Mouse (Mus musculus): ENCODE results near the gene 1810013L24Rik.
"Not testable (repeated sequence)": the region's sequence is repeated elsewhere in the genome, so short reads cannot be mapped to it uniquely, and the experiment has no call there.

1810013L24Rik gene

DNA sequence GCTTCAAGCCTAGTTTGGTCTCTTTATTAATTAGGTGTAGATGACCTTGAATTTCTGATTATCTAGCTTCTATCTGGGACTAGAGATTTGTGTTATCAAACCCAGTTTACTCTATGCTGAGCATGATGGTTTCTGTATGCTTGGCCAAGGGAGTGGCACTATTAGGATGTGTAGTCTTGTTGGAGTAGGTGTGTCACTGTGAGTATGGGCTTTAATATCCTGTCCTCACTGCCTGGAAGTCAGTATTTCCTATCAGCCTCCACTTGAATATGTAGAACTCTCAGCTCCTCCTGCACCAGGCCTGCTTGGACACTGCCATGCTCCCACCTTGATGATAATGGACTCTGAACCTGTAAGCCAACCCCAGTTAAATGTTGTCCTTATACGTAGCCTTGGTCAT, 7.0 kb downstream of the 1810013L24Rik start:
- DNase-seq (ENCODE audit: low read depth, low spot score), result no peak

DNA sequence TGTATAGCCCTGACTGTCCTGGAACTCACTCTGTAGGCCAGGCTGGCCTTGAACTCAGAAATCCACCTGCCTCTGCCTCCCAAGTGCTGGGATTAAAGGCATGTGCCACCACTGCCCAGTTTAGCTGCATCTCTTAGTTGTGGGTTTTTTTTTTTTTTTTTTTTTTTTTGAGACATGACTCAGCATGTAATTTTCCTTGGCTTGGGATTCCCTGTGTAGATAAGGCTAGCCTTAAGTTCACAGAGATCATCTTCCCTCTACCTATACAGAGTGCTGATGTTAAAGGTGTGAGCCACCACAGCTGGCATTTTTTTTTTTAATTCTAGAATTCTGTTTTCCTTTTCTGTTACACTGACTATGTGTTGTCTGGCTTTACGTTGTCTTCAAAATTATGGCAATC, 7.7 kb downstream of the 1810013L24Rik start:
- DNase-seq (ENCODE audit: low read depth, low spot score), result no peak

DNA sequence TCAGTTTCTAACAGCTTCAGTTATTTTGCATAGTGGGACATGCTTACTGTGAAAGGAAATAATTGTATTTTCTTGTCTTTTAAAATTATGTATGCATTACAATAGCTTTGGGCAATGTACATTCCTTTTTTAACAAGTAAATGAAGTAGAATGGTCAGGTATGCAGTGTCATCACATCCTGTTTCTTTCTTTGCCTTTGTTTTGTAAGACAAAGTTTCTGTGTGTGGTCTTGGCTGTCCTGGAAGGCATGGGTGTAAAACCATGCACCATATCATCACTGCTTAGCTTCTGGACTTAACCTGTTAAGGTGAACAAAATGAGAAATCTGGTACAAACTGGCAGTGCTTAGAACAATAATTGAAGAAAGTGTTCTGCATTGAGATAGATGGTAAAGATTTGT, 9.0 kb downstream of the 1810013L24Rik start:
- no peak for DNase-seq (ENCODE audit: low read depth, low spot score)

DNA sequence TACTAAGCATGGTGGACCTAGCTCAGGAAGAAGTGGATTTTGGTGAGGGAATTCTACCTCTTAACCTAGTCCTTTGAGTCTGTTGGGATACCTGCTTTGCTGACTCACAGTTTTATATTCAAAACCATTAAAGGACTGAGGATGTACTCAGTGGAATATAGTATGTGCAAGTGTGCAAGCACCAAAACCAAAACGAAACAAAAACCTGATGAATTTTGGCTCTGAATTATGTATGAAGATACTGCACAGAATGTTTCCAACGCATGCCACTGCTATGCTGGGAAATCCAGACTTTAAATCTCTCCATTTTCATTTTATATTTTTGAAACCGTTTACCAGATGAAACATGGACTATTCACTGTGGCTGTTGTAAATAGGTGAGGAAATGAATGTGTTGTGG, 10.7 kb downstream of the 1810013L24Rik start:
- no peak for DNase-seq (ENCODE audit: low read depth, low spot score)

DNA sequence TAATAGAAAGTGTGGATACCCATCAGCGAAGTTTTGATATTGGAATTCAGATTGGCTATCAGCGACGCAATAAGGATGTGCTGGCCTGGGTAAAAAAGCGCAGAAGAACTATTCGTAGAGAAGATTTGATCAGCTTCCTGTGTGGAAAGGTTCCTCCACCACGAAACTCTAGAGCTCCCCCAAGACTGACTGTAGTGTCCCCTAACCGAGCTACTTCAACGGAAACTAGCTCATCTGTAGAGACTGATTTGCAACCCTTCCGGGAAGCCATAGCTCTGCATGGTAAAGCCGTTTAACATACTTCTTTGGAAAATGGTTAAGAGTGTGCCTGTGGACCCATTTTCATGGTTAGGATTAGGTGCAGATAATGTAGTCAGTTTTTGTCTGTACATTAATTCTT, 13.1 kb downstream of the 1810013L24Rik start:
- no peak for DNase-seq (ENCODE audit: low read depth, low spot score)

DNA sequence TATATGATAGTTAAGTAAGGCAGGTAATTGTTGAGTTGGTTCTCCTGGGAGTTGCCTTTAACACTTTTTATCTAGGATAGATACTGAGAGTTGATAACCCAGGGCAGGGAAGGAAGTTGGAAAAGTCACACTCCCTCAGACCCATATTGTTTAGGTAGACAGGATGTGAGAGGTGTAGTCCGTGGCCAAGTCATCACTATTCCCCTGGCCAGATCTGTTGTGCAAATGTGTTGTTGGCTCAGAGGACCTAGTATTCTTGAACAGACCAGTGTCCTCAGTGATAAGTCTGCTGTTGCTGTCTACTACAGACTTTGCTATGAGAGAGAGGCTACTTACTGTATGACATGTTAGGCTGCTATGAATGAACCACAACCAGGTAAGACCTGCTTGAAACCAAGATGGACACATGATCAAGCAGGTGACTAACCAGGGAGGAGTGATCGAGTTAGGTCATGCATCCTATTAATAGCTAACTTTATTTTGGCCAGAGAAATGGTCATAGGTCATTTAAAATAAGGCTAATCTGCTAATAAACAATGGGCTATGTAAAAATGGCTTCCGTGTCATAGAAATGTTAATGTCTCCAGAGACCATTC, 13.8 kb downstream of the 1810013L24Rik start:
- no peak for DNase-seq (ENCODE audit: low read depth, low spot score)

DNA sequence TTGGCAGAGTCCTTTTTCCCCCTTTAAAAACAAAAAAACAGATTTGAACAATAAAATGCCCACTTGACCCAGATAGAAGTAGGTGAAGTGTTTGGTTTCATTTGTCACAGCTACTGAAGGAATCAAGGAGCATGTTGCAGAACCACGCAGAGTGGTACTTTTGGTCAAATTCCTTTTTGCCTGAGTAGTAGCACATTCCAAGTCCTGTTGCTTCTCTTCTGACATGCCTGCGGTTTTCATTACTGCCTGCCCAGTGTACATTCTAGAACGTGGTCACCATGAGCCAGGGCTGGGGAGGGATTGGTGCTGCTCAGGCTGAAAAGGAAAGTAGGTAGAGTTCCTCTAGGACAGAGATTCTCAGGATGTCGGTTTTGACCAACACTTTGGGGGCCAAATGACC, 16.1 kb downstream of the 1810013L24Rik start:
- no peak for DNase-seq (ENCODE audit: low read depth, low spot score)

DNA sequence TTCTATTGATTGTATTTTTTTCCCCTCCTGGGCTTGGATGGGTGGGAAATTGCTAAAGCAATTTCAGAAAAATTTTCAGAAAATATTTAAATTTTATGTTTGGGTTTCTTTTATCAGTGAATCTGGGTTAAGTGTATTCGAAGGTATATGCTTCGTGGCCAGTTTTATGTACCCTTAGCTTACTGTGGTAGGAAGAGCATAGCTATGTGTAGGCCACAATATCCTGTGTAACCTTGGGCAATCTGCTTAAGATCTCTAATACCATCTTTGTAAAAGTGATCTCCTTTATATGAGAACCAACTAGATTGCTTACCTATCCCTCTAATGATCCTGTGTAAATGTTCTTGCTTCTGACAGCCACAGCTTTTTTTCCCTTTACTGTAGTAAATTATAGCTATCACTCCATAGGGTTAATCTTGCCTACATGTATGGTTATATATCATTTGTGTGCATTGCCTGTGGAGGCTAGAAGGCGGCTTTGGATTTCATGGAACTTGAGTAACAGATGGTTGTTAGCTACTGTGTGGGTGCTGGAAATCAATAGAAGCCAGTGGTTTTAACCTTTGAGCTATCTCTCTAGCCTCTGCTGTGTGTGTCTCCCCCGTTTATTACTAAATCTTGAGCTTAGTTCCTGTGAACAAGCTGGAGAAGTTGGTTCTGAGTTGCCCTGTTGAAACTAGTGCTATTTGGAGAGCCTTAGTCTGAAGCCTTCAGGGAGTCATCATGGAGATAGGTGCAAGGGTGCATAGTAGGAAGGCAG, 18.6 kb downstream of the 1810013L24Rik start:
- DNase-seq (ENCODE audit: low read depth, low spot score), result no peak

DNA sequence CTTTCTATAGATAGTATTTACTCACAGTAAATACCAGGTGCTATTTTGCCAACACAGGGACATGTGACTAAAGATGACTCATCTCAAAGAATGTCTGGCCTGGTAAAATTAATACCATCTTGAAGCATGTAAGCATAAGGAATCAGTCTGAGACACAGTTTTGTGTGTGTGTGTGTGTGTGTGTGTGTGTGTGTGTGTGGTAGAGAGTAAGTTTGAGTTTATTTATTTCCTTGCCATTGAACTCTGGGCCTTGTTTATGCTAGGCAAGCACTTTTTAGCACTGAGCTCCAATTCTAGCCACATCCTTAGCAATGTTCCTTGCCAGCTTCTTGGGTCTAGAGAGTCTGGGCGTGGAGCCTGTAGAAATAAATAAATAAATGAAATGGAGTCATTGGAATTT, 20.0 kb downstream of the 1810013L24Rik start:
- no peak for DNase-seq (ENCODE audit: low read depth, low spot score)

DNA sequence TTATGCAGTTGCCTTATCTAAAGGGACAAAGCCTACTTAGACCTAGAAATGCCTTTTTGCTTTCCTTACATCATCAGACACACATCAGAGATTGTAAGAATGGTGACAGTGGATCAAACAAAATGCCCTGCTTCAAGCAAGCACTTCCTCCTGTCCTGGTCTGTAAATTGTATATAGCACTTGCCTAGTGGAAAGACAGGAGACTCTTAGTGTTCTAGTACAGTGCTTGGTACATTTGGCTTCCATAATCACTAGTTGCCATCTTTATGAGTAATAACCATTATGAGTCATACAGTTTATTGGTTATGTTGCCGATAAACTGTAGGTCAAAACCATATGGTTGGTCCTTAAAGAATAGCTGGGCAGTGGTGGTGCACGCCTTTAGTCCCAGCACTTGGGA, 25.2 kb downstream of the 1810013L24Rik start:
- no peak for DNase-seq (ENCODE audit: low read depth, low spot score)

DNA sequence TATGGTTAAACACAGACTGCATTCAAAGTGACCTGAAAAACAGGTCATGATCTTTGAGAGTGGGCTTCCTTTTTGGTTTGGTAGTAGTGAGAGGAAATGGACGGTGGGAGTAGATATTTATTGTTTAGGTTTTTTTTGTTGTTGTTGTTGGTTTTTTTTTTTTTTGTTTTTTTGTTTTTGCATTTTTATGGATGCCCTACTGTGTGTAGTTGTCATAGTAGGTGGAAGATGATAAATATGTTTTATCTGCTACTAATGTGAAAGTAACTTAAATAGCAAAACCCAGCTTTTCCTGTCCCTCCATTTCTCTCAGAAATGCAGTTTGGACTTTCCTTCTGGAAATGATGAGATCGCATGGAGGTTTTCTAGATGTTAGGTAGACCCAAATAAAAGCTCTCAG, 26.9 kb downstream of the 1810013L24Rik start:
- DNase-seq (ENCODE audit: low read depth, low spot score), result no peak

DNA sequence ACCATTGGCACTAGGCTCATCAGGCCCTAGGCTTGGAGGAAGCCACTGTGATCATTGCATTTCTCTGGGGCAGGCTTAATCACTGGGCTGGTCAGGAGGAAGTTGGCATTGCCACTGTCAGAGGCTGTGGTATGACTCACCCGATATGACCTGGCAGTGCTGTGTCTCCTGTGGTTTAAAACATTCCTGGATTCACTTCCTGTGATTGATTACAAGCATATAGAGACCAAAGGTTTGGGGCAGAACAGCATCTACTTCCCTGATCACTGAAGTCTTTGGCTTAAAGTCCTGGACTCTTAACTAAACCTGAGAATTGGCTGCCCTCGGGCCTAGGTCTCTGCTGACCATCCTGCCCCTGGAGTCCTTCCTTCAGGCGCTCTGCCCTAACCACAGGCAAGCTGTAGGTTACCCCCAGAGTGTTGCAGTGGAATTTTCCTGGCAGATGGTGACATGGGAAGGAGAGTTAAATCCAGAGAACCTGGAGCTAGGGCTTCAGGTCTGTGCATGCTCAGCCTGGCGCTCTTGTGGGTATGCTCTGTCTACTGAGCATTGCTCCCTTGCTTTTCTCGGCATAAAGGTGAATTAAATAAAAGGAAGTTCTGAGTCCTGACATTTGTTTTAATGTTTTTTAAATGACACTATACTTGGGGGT, 32.6 kb downstream of the 1810013L24Rik start:
- DNase-seq (ENCODE audit: low read depth, low spot score), result no peak

DNA sequence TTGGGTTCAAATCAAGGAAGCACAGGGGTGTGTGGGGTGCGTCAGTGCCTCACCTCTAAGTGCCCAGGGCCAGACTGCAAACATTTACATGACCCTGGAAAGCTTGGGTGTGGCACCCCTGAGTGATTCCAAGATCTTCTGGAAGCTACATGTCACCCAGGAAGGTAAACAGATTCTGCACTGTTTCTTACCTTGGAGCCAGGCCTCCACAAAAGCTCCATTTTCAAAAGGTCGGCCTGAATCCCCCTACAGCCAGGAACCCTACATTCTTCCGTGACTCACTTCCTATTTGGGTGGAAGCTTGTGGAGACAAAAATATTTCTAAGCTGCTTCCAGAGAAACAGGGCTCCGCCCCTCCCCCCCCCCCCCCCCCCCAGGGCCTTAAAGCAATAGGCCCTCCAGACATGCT, 34.3 kb downstream of the 1810013L24Rik start:
- DNase-seq (ENCODE audit: low read depth, low spot score), result no peak

DNA sequence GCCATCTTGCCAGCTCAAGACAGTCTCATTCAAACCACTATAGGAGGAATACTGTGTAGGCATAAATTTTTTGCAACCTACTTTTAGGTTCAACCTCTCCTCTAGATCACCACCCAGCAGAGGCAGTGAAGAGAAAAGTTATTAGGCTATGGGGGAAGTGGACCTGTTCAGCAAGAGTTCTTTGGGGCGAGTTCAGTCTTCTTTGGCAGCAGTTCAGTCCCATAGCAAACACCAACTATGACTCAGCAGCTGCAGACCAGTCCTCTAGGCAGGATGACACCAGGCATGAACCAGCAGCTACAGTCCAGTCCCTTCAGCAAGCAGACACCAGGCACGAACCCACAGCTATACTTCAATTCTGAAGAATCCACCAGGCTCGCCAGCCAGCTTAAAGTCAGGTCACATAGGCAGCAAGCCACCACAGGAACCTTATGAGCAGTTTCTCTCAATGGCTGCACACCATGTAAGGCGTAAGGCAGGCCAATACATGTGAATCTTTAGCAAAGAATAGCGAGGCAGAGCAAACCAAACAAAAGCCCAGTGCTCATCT, 37.6 kb downstream of the 1810013L24Rik start:
- no peak for DNase-seq (ENCODE audit: low read depth, low spot score)

DNA sequence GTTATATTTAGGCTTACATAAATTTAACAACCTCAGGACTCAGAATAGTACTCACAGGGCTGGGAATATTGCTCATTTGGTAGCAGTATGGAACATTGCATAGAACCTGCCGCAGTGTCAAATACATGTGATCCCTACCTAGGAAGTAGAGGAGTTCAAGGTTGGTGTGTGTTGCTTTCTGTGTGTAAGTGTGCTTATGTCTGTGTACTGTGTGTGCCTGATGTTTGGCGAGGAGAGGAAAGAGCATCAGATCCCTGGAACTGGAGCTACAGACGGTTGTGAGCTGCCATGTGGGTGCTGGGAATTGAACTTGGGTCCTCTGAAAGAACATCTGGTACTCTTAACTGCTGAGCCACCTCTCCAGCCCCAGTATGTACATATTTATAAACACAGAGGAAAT, 38.6 kb downstream of the 1810013L24Rik start:
- DNase-seq (ENCODE audit: low read depth, low spot score), result no peak

DNA sequence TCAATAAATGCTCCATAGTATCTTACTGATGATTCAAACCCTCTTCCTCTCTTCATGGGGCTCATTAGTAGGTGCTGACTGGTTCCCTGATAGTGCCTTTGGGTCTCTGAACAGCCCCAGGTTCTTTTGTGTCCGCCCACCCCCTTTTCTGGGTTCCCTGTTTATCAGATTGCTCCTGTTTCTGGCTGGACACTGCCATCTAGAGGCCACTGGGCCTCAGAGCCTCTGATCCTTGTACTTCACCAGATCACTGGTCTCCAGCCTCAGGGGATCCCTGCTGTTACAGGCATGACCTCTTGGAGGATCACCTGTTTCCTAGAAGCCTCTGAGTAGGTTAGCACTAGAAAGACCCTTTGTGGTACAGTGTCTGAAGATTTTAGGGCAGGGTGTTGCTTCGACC, 39.8 kb downstream of the 1810013L24Rik start:
- peak; percentile 55 for DNase-seq (ENCODE audit: low read depth, low spot score)

DNA sequence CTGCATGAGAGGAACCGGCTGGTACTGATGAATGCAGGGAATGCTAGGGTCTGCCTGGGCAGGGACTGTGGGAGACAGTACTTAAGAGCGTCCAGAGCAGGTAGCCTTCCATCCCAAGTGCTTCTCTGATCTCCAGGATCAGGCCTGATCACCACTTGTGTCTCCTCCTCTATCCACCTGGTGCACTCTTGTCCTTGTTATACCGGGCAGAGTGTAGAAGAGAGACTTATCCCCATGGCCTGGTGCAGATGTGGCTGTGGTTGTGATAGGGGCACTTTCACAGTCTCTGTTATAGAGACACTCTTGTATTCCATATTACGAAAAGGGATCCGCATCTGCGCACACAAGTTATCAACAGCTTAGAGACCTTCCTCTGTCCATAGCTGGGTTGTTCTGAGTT, 41.5 kb downstream of the 1810013L24Rik start:
- no peak for DNase-seq (ENCODE audit: low read depth, low spot score)

DNA sequence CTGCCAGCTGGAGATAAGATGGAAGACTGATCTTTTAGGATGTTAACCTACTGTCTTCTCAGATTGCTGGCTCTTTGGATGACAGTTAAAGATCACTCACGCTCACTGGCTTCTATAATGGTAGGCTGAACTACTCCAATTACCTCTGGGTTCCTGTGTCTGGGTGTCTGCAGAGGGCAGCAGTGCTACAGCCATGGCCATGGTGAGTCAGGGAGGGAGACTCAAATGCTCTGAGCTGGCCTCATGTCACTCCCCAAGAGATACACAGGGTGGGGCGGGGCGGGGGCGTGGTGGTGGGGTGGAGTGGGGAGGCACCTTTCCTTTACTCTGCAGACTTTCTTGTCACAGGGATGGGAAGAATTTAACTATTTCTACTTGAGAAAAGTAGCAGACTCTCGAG, 42.1 kb downstream of the 1810013L24Rik start:
- no peak for DNase-seq (ENCODE audit: low read depth, low spot score)

DNA sequence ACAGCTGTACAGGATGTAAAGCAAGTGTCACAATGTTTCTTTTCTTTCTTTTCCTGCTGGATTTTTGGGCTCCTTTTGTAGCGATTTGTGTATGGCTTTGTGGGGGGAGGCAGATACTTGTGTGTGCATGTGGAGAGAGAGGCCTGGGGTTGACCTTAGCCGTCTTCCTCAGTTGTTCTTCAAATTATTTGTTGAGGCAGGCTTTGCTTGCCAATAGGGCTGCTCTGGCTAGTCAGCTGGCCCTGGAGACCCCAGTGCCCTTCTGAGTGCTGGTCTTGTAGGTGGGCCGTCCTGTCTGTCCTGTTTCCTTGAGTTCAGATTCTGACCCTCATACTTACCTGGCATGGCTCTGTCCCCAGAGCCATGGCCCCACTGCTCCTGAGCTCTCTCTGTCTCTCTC, 42.6 kb downstream of the 1810013L24Rik start:
- DNase-seq (ENCODE audit: low read depth, low spot score), result no peak

DNA sequence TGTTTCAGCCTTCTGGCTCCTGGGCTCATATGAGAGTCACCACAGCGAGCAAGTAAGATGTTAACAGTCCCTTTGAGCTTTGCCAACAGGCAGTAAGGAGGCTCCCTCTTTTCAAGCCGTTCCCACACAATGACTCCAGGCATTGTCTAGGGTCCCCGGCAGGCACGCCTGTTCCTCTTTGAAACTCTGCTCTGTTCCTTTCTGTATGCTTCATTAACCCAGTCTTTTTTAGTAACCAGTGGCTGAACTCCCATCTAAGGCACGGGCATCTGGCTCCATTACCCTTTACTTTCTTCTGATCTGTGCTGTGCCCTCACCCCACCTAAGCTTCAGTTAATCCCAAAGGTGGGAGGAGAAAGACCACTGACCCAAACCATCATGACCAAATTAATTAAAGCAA, 50.2 kb downstream of the 1810013L24Rik start:
- no peak for DNase-seq (ENCODE audit: low read depth, low spot score)

DNA sequence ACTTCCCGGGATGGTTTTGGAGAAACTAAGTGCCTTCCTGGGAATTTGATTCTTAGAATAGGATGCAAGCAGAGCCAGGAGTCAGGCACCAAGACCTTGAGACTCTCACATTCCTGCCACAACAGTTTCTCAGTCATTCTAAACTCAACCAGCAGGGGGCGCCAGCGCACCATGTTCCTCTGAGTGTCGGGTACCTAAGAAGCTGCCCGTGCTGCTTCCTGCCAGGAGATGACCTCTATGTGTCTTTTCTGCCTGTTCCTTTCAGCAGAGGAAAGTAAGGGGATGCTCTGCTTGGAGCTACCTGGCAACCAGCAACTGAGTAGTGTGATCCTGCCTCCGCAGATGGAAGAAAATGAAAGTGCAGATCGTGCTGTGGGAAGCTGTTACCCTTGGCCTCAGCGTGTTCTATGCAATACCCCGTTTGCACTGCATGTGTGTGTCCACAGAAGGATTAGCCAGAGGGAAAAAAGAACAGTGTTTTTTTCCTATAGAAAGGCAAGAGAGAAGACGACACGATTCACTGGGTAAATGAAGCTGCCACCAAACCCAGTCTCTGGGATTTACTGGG, 53.9 kb downstream of the 1810013L24Rik start:
- peak; percentile 80 for DNase-seq (ENCODE audit: low read depth, low spot score)

DNA sequence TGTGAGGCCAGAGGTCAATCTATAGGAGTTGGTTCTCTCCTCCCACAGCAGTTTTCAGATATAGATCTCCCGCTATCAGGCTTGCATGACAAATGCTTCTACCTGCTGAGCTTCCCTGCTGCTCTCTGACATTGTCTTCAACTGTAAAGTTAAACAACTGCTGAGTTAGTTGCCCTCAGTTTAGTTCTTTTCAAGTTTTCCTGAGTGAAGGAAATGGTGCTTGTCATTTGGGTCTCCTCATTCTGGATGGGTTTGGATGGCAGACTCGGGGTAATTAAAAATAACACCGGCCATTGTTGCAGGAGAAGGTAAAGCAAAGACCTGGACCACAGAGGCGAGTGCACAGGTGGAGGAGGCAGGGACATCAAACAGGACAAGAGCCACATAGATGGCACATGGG, 64.3 kb downstream of the 1810013L24Rik start:
- DNase-seq (ENCODE audit: low read depth, low spot score), result not testable (repeated sequence)
